Mouse (Mus musculus): ENCODE data around the gene Tecpr2.

DNA sequence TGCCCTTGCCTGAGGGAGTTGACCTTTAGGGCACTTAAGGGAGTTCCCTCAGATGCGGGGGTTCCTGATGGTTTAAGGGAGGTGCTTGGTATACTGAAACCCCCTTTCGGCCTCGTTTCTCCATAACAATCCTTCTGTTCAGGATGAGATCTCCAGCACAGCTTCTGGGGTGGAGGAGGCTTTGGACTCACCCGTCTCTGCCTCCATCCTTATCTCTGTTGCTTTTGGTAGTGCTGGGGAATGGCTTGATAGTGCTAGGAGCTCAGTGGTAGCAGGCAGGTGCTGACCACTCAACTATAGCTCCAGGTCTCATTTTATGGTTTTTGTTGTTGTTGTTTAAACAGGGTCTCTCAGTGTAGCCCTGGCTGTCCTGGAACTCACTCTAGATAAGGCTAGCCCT is 77.0 kb downstream of the Tecpr2 start:
- no peak for TF ChIP-seq USF1 (IDR thresholded peaks at IDR 0.05; ENCODE audit: low read depth, low read length)
- TF ChIP-seq CTCF (IDR thresholded peaks at IDR 0.05 in 2 of 3, conservative IDR thresholded peaks at IDR 0.05 in 1 of 3; ENCODE audit: control insufficient read depth in 1 of 3, insufficient read depth in 1 of 3, low read depth in 2 of 3, low read length in 3 of 3, poor library complexity in 1 of 3, severe bottlenecking in 1 of 3): no peak
- no peak for TF ChIP-seq MAZ (IDR thresholded peaks at IDR 0.05; ENCODE audit: low read depth, low read length)
- no peak for TF ChIP-seq CHD1 (IDR thresholded peaks at IDR 0.05; ENCODE audit: low read depth, low read length)

All from MEL (cell line).